Mouse (Mus musculus) spleen, adult 2 months (tissue): ENCODE measurements around the gene Amt. TPM values are rescaled to one million over a fixed set of nuclear protein-coding genes. Genes with fewer than 3 reads are reported as not detected.

Experiments
- DNase-seq, 2 experiments: peaks; one replicate each; pipeline versions ENCODE4 v3.0.0 to v3.0.0-alpha.2; 2012 to 2021; ENCODE audit warnings: low spot score in 2 of 2, low read depth in 1 of 2
- H3K27ac ChIP-seq: fragments of 200-500 bp; 2 replicates; pipeline ENCODE4 v1.5.1; 2012; ENCODE audit warnings: low read length, inconsistent platforms; ENCODE audit not compliant: insufficient read depth
- H3K27me3 ChIP-seq: fragments of 200-500 bp; 2 replicates; pipeline ENCODE4 v1.6.1; 2012; ENCODE audit warnings: mild to moderate bottlenecking, moderate library complexity, low read length, inconsistent platforms; ENCODE audit not compliant: control insufficient read depth, insufficient read depth
- H3K36me3 ChIP-seq: fragments of 200-500 bp; 2 replicates; pipeline ENCODE4 v1.6.1; 2012; ENCODE audit warnings: mild to moderate bottlenecking, low read length, inconsistent platforms; ENCODE audit not compliant: control insufficient read depth, insufficient read depth
- H3K4me1 ChIP-seq: fragments of 200-500 bp; 2 replicates; pipeline ENCODE4 v1.6.1; 2011; ENCODE audit warnings: inconsistent platforms; ENCODE audit not compliant: control insufficient read depth, insufficient read depth, insufficient read length
- H3K4me3 ChIP-seq: fragments of 200-500 bp; 2 replicates; pipeline ENCODE4 v1.5.1; 2011; ENCODE audit warnings: mild to moderate bottlenecking, inconsistent platforms; ENCODE audit not compliant: insufficient read depth, insufficient read length; ENCODE audit errors: extremely low read depth
- CTCF ChIP-seq: fragments of 200-500 bp; IDR thresholded peaks from 2 replicates; pipeline ENCODE4 v1.5.1; 2011; ENCODE audit warnings: mild to moderate bottlenecking, inconsistent platforms; ENCODE audit not compliant: insufficient read depth, insufficient read length, insufficient replicate concordance; ENCODE audit errors: extremely low read depth
- POLR2A ChIP-seq: fragments of 200-500 bp; IDR thresholded peaks from 2 replicates; pipeline ENCODE4 v1.6.1; 2011; ENCODE audit warnings: low read depth, low read length, inconsistent platforms
- WGBS: fragments of 180-500 bp; shearing (Covaris S2); methylation state at CpG from one replicate; pipeline ENCODE4 v1.1.7; 2018; 5-methylcytosine and 5-hydroxymethylcytosine counted together
- polyA plus RNA-seq: library from polyadenylated mRNA; depleted of rRNA; stranded (reverse); fragments of >200 nt; gene quantifications from 2 replicates; pipeline ENCODE4 v1.2.3, GENCODE M21; 2012; rRNA removed

The Amt gene
- polyA plus RNA-seq, 1 experiment, result 3.1 TPM

GRCm38 (mm10) chr9:108349727-108350126 lies 53.1 kb downstream of the Amt start:
- Histone ChIP-seq H3K4me3 (no peak overlapping the region), H3K36me3 (peaks cover 32% of the 10 kb centered on the region), H3K4me1 (peaks cover 3% of the 10 kb centered on the region), H3K27ac (no peak overlapping the region), H3K27me3 (no peaks in the 10 kb centered on the region)
- TF ChIP-seq POLR2A (no peak), CTCF (no peak)
- DNase-seq, result no peak
- whole genome bisulfite sequencing, result 77% methylated on average over 4 of the region's 4 CpGs

Other genes starting within 250 kb of the Amt start
- 11.6 and 13.5 TPM in 2 replicates for gene Gmppb, start 247.6 kb upstream of the Amt start, polyA plus RNA-seq
- 2.2 and 2.8 TPM in 2 replicates for gene Amigo3, start 243.7 kb upstream of the Amt start, polyA plus RNA-seq
- 1.5 and 1.6 TPM in 2 replicates for gene Mst1, start 216.4 kb upstream of the Amt start, polyA plus RNA-seq
- 213 and 224 TPM in 2 replicates for gene Rnf123, start 213.5 kb upstream of the Amt start, polyA plus RNA-seq
- 136 and 157 TPM in 2 replicates for gene Apeh, start 202.2 kb upstream of the Amt start, polyA plus RNA-seq
- gene Bsn, start 106.5 kb upstream of the Amt start, polyA plus RNA-seq, result 0.57 and 0.67 TPM in 2 replicates
- 15.5 and 17.2 TPM in 2 replicates for gene Dag1, start 32.9 kb upstream of the Amt start, polyA plus RNA-seq
- gene Nicn1, start 6.4 kb upstream of the Amt start, polyA plus RNA-seq, result 4.2 and 4.6 TPM in 2 replicates
- gene Rhoa, start 9.3 kb downstream of the Amt start, polyA plus RNA-seq, result 89.7 and 90.3 TPM in 2 replicates
- 17.9 and 19.7 TPM in 2 replicates for gene Tcta, start 9.3 kb downstream of the Amt start, polyA plus RNA-seq
- 2,084 and 2,100 TPM in 2 replicates for gene Gpx1, start 42.0 kb downstream of the Amt start, polyA plus RNA-seq
- gene Usp4, start 51.0 kb downstream of the Amt start, polyA plus RNA-seq, result 63.2 and 68.6 TPM in 2 replicates
- gene 1700102P08Rik, start 96.0 kb downstream of the Amt start, polyA plus RNA-seq, result 0.49 and 0.63 TPM in 2 replicates
- 0.05 TPM in 1 of 2 replicates, not detected in the other for gene Ccdc36, start 131.6 kb downstream of the Amt start, polyA plus RNA-seq
- gene BC048562, start 139.6 kb downstream of the Amt start, polyA plus RNA-seq, result not detected in 2 replicates
- 16.5 and 21.3 TPM in 2 replicates for gene Ccdc71, start 163.7 kb downstream of the Amt start, polyA plus RNA-seq
- gene Klhdc8b, start 164.7 kb downstream of the Amt start, polyA plus RNA-seq, result 22.2 and 23.7 TPM in 2 replicates
- gene Lamb2, start 182.9 kb downstream of the Amt start, polyA plus RNA-seq, result 40.5 and 41.9 TPM in 2 replicates
- 133 and 138 TPM in 2 replicates for gene Usp19, start 193.7 kb downstream of the Amt start, polyA plus RNA-seq
- 170 and 211 TPM in 2 replicates for gene Qars, start 210.9 kb downstream of the Amt start, polyA plus RNA-seq
- 76.7 and 102 TPM in 2 replicates for gene Qrich1, start 220.0 kb downstream of the Amt start, polyA plus RNA-seq